Mouse (Mus musculus): Measurements from ENCODE around the gene Usp45. TPM values are rescaled to one million over a fixed set of nuclear protein-coding genes. Genes with fewer than 3 reads are reported as not detected.

Gene Usp45
- total RNA-seq, 2 experiments from 2014 or later, result 49.7 to 51.8 TPM

- TF ChIP-seq CTCF (conservative IDR thresholded peaks at IDR 0.05), result no peak
- DNase-seq (ENCODE audit: low spot score in 2 of 2), result no peak
- Histone ChIP-seq H3K4me3 (peak overlapping the region; percentile 95), H3K27ac (peak overlapping the region; percentile 96)
Observed at GRCm38 (mm10) chr4:21766171-21766862, 639 bp upstream of the Usp45 start.

- Histone ChIP-seq H3K4me3 (no peak overlapping the region), H3K27ac (no peak overlapping the region)
- DNase-seq (ENCODE audit: low spot score in 2 of 2), result no peak
- TF ChIP-seq CTCF (conservative IDR thresholded peaks at IDR 0.05), result no peak
Observed at GRCm38 (mm10) chr4:21771064-21771463, 4.1 kb downstream of the Usp45 start.

GRCm38 (mm10) chr4:21772306-21772705 lies 5.3 kb downstream of the Usp45 start:
- no peak for TF ChIP-seq CTCF (conservative IDR thresholded peaks at IDR 0.05)
- no peak for DNase-seq (ENCODE audit: low spot score in 2 of 2)
- Histone ChIP-seq H3K4me3 (no peak overlapping the region), H3K27ac (no peak overlapping the region)

DNA sequence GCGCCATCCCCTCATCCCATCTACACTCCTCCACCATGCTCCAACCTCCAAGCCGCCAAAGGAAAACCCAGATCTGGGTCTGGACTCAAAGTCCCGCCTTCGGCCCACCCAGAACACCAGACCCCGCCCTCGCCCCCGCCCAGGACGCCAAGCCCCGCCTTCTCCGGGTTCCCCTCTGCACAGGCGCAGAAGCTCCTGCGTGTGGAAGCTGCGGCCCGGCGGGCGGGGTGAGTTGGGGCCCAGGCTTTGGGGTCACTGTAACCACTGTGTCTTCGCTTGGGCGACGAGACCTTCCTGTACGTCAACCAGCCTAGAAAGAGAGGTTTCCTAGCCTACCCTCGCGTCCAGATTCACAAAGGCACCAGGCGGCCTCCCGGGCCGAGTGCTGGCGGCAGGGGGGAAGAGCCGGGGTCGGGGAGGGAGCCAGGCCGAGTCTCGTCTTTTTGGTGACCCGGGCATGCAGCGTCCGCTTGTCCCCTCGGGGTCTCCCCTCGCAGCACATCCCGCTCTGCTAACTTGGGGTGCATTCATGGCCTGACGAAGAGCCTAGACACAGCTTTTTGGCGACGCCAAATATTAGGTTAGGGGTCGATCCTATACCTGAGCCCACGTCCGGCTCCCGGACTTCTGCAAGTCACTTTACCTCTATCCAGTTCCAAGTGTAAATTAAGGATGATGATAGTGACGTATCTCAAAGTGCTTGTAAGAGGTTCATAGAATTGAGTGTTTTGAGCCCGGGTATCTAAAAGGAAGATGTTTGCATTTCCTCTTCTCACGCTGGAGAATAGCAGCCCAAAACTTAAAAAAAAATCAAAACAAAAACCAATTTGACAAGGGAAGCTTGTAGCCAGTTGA lies 9.4 kb downstream of the Usp45 start:
- Histone ChIP-seq H3K27ac (peak overlapping the region; percentile 96), H3K4me3 (peak overlapping the region; percentile 71)
- peak; percentile 91 to 93 for DNase-seq (ENCODE audit: low spot score in 2 of 2)
- no peak for TF ChIP-seq CTCF (conservative IDR thresholded peaks at IDR 0.05)

DNA sequence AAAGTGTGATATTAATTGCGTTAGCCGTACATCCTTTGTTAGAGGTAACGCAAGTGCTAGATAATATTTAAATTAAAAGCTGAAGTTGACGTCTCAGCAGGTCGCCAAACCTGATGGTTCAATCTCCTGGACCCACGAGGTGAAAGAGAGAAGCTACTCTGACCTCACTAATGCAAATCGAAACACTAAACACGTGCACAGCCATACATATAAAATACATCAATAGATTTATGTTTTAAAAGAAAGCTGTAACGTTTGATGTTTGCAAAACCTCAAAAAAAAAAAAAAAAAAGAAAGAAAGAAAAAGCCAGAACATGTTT lies 9.9 kb downstream of the Usp45 start:
- DNase-seq (ENCODE audit: low spot score in 2 of 2), result no peak
- TF ChIP-seq CTCF (conservative IDR thresholded peaks at IDR 0.05), result no peak
- Histone ChIP-seq H3K27ac (peak overlapping the region; percentile 96; the same call in 1 of the 2 replicates), H3K4me3 (peak overlapping the region; percentile 71)

- Histone ChIP-seq H3K27ac (no peak overlapping the region), H3K4me3 (no peak overlapping the region)
- no peak for DNase-seq (ENCODE audit: low spot score in 2 of 2)
- TF ChIP-seq CTCF (conservative IDR thresholded peaks at IDR 0.05), result no peak
Observed at GRCm38 (mm10) chr4:21780816-21781726, 14.1 kb downstream of the Usp45 start.

GRCm38 (mm10) chr4:21786268-21786667 lies 19.3 kb downstream of the Usp45 start:
- no peak for TF ChIP-seq CTCF (conservative IDR thresholded peaks at IDR 0.05)
- DNase-seq (ENCODE audit: low spot score in 2 of 2), result no peak
- Histone ChIP-seq H3K4me3 (no peak overlapping the region), H3K27ac (no peak overlapping the region)

GRCm38 (mm10) chr4:21788903-21789302 lies 21.9 kb downstream of the Usp45 start:
- Histone ChIP-seq H3K4me3 (no peak overlapping the region), H3K27ac (no peak overlapping the region)
- no peak for DNase-seq (ENCODE audit: low spot score in 2 of 2)
- no peak for TF ChIP-seq CTCF (conservative IDR thresholded peaks at IDR 0.05)

DNA sequence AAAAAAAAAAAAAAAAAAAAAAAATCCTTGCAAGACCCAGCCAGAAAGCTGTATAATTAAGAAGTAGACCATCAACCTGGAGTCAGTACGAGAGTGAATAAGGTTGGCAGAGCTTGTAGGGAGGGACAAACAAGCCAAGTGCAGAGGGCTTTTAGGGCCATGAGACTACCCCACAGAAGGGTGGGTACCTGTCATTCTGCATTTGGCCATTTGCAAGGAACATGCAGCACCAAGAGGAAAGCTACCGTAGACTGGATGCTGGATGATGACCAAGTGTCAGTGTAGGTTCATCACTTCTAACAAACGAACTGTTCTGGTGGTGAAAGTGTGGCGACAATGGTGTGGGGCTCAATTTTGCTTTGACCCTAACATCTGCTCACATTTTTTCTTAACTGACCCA lies 22.9 kb downstream of the Usp45 start:
- DNase-seq (ENCODE audit: low spot score in 2 of 2), result no peak
- H3K27ac ChIP-seq, result no peak overlapping the region
- no peak overlapping the region for H3K4me3 ChIP-seq
- no peak for TF ChIP-seq CTCF (conservative IDR thresholded peaks at IDR 0.05)

DNA sequence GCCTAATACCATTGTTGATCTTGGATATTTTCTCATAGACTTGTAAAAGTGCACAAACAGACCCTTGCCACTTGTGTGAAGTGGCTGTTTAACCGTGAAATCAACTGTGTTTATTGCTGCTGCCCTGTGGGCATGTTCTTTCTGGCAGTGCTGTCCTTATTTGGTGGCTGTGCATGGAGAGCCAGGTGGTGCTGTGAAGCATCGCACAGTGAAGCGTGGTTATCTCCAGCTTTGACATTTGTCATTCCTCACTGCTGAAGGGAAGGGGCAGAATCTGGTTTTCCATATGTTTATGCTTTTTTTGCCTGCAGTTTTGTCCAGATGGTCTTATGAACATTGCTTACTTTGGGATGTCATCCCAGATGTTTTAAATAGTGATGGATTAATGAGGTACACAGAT lies 26.7 kb downstream of the Usp45 start:
- DNase-seq (ENCODE audit: low spot score in 2 of 2), result peak; percentile 39 to 65
- Histone ChIP-seq H3K4me3 (no peak overlapping the region), H3K27ac (peak overlapping the region; percentile 50)
- no peak for TF ChIP-seq CTCF (conservative IDR thresholded peaks at IDR 0.05)

- TF ChIP-seq CTCF (conservative IDR thresholded peaks at IDR 0.05), result no peak
- no peak for DNase-seq (ENCODE audit: low spot score in 2 of 2)
- no peak overlapping the region for H3K27ac ChIP-seq
- H3K4me3 ChIP-seq, result no peak overlapping the region
Observed at GRCm38 (mm10) chr4:21801013-21801412, 34.1 kb downstream of the Usp45 start.

DNA sequence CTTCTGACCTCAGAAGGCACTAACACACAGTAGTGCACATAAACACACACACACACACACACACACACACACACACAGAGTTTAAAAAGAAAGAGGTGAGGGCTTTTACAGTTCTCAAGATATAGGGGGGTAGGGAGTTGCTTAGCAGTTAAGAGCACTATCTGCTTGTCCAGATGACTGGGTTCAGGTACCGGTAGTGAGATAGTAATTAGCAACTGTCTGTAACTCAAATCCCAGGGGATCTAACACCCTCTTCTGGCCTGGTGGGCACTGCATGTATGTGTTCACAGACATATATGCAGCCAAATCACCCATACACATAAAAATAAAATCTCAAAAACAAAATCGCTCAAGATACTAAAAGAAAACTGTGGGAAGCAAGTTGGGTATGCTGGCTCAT lies 34.7 kb downstream of the Usp45 start:
- no peak for DNase-seq (ENCODE audit: low spot score in 2 of 2)
- H3K4me3 ChIP-seq, result no peak overlapping the region
- no peak overlapping the region for H3K27ac ChIP-seq
- no peak for TF ChIP-seq CTCF (conservative IDR thresholded peaks at IDR 0.05)

- no peak for TF ChIP-seq CTCF (conservative IDR thresholded peaks at IDR 0.05)
- H3K27ac ChIP-seq, result no peak overlapping the region
- no peak for DNase-seq (ENCODE audit: low spot score in 2 of 2)
- no peak overlapping the region for H3K4me3 ChIP-seq
Observed at GRCm38 (mm10) chr4:21807204-21807603, 40.2 kb downstream of the Usp45 start.
